Mouse (Mus musculus) A20 (cell line): ENCODE results near the gene Gnas.
"Not testable (repeated sequence)": the region's sequence is repeated elsewhere in the genome, so short reads cannot be mapped to it uniquely, and the experiment has no call there.

Experiments used
- DNase-seq: peaks from one replicate; pipeline ENCODE4 v3.0.0-alpha.2; 2011; ENCODE audit warnings: low read depth, low spot score

Gnas gene

DNA sequence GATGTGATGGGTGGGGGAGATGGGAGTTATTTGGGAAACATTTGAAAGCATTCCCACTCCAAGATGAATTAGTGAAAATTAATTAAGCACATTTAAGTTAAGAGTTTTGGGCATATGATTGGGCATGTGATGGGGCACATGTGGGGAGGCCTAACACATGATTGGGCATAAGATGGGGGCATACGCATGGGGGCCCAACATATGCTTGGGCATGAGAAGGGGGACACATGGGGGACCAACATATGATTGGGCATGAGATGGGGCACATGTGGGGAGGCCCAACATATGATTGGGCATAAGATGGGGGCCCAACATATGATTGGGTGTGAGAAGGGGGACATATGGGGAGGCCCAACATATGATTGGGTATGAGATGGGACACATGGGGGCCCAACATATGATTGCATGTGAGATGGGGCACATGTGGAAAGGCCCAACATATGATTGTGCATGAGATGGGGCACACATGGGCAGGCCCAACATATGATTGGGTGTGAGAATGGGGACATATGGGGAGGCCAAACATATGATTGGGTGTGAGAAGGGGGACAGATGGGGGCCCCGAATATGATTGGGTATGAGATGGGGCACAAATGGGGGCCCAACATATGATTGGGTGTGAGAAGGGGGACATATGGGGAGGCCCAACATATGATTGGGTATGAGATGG is 63.0 kb downstream of the Gnas start:
- not testable (repeated sequence) for DNase-seq

DNA sequence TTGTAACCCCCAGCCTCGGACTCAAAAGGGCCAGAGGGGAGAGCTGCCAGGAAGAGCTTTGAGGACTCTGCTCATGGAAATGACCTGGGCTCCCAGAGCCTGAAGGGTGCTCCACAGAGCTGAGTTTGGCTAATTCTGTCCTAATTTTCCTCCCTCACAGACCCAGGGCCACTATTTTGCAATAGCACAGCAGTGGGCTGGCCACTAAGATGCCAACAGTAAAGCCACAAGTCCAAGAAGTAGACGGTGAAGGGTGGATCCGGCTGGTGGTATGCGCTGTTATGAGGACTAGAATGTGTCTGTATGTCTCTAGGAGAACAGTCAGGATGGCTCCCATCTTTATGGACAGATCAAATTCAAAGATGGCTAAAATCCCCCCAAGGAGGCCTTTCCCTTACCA is 74.4 kb downstream of the Gnas start:
- DNase-seq = no peak

DNA sequence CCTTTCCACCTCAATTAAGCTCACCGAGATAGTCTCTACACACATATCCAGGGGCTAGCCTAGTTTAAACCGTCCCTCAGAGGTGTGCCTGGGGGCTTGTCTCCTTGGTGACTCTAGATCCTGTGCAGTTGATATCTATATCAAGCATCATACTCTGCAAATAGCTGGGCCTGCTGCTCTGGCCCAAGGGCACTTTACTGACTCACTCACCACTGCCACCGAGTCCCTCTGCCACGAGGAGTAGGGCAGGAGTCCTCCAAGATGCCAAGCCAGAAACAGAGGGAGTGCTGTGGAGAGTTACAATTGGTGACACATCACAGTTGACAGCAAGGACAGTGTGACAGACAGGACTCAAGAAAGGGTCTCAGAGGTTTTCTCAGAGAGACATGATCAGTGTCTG is 75.5 kb downstream of the Gnas start:
- DNase-seq = no peak

DNA sequence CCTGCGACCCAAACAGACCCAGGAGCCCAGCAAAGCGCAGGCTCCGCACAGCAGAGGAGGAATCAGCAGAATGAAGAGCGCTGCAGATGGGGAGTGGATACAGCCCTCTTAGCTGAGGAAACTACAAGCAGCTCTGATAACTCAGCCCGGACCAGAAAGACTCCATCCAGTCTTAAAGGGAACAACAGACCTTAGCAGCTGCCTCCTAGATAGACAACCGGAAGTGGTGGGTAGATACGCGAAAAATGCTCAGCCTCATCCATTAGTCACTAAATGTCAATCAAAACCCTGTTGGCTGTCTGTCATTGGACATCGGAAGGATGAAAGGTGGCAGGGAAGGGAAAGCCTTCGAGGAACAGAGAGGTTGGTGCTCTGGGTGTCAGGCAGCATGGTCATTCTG is 82.5 kb downstream of the Gnas start:
- DNase-seq = no peak

DNA sequence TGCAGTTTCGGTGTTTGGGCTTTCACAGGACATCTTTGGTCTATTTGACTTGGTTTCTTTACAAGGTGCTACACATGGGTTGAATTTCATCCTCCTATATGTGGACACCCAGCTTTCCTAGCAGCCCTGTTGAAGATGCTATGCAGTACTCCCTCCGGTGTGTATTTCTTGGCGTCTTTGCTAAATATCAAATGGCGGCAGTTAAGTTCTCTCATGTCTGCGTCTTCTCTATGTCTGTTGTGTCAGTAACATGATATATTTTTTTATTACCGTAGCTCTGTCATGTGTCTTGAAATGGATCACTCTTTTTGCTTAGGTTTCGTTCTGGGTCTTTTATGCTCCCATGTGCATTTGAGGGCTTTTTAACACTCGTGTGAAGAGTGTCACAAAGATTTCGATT is 96.9 kb downstream of the Gnas start:
- no peak for DNase-seq

DNA sequence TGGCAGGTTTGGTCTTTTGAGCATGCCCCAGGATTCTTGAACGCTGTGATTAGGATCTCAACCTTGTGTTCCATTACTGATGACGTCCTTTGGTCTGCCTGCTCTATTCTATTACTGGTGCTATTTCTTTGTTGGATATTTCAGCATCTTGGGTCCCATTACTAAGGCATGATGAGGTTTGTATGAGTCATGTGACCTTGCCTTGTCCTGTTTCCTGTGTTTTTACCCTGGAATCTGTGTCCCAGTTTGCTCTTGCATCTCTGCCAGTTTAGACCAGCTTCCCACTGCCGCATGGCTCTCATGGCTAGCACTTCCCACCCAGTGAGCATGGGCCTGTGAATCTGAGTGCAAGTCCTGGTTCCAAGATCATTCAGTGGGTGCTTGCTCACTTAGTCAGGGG is 107.8 kb downstream of the Gnas start:
- DNase-seq = no peak

DNA sequence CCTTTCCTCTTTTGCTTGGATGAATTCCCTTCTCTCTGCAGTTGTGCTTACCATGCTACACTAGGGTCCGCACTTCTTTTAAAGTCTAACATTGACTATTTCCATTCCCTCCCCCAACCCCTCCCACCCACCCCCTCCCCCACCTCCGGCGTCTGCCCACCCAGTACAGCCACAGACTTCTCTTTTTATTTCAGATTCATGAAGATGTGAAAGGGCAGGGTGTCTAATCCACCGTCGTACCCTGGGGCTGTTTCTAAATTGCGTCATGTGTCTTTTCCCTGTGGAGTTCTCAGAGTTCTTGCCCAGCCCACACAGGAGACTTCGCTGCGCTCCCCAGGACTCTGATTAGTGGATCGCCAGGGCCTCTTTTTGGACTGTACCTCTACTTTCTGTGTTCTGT is 108.4 kb downstream of the Gnas start:
- no peak for DNase-seq

DNA sequence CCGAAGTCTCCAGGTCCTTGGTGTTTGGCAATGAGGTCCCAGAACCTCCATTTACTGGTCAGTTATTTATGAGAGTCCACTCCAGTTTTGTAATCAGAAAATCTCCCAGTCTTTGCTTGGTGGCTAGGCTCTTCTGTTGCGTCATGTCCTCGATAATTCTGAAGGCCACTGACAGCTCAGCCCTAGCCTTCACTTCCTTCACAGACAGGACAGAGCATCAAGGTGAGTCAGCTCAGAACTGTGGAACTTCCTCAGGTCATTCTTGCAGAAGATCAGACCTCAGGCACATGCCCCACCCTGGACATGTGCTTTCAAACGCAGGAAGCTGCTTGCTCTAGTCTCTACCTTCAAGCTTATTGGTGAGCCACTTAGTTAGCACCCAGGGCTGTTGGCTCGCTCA is 109.3 kb downstream of the Gnas start:
- DNase-seq = peak; percentile 14
